Mouse (Mus musculus): ENCODE data around the gene Hes3.

Gene Hes3

DNA sequence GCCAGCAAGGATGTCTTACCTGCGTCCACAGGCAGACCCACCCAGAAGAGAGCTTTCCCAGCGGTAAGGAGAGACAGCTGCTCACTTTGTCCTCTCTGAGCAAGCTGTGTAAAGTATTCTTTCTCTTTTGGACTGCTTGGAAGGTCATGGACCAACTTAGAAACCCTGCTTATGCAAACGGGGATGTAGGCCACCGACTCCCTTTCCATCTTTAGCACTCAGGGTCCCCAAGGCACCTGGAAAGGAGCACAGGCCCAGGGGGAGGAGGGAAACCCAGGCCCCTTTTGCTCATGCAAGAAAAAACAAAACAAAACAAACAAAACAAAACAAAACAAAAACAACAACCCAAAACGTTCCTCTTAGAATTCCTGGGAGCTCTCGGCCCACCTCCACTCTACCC lies at the start of gene Hes3:
Gene Hes3 (minus strand): TSS at position 101 of the 400 bp plus-strand sequence.
- in situ Hi-C loops (cut with MboI, MseI) = loop anchor here (5.0 kb wide), 1 partner anchor 119 kb away; no protein-coding TSS in a partner anchor

- in situ Hi-C loops (cut with MboI, MseI) = no loop called here
Observed at GRCm38 (mm10) chr4:152340584-152341284, 49.3 kb upstream of the Hes3 start.

- in situ Hi-C loops (cut with MboI, MseI) = no loop called here
Observed at GRCm38 (mm10) chr4:152339293-152339790, 47.9 kb upstream of the Hes3 start.

GRCm38 (mm10) chr4:152338419-152339292 lies 47.2 kb upstream of the Hes3 start, which contains the start of gene Chd5:
Chd5 (plus strand) TSS chr4:152338651.
- in situ Hi-C loops (cut with MboI, MseI) = no loop called here

GRCm38 (mm10) chr4:152337772-152338171 lies 46.3 kb upstream of the Hes3 start:
- in situ Hi-C loops (cut with MboI, MseI) = no loop called here

GRCm38 (mm10) chr4:152333587-152333986 lies 42.1 kb upstream of the Hes3 start:
- in situ Hi-C loops (cut with MboI, MseI) = no loop called here

DNA sequence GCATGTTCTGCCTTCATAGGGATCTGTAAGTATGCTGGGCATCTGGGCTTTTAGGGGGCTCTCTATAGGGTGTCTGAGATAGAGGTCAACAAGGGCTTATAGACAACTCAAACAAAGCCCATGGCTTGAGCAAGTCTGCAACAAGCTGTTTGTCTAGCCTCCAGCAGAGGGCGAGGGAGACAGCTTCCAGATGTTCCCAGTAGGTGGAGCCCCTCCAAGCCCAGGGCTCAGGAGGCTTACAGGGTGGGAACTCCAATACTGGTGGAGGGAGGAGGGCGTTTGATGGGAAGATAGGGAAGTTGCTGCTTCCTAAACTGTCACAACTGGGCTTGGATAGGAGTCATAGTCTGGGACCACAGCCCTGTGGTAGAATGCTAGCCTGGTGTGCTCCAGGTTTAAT lies 41.5 kb upstream of the Hes3 start:
- in situ Hi-C loops (cut with MboI, MseI) = no loop called here

GRCm38 (mm10) chr4:152328691-152329090 lies 37.2 kb upstream of the Hes3 start:
- in situ Hi-C loops (cut with MboI, MseI) = no loop called here

DNA sequence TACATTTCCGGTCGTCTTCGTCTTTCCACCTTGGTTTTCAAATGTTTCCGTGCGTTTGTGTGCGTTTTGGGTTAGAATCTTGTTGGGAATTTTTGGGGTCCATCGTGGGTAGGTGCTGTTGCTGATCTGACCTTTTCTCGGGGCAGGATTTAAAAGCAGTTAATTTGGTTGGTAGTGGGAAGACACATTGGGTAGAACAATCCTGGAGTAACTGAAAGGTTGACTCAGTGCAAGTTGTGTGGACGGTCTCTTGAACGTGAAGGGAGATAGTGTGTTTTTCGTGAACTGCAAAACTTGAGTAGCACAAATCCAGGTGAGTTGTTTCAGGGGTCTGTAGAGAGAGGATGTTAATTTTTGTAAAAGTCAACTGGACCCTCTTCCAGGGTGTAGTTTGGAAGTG lies 35.1 kb upstream of the Hes3 start:
- in situ Hi-C loops (cut with MboI, MseI) = no loop called here

DNA sequence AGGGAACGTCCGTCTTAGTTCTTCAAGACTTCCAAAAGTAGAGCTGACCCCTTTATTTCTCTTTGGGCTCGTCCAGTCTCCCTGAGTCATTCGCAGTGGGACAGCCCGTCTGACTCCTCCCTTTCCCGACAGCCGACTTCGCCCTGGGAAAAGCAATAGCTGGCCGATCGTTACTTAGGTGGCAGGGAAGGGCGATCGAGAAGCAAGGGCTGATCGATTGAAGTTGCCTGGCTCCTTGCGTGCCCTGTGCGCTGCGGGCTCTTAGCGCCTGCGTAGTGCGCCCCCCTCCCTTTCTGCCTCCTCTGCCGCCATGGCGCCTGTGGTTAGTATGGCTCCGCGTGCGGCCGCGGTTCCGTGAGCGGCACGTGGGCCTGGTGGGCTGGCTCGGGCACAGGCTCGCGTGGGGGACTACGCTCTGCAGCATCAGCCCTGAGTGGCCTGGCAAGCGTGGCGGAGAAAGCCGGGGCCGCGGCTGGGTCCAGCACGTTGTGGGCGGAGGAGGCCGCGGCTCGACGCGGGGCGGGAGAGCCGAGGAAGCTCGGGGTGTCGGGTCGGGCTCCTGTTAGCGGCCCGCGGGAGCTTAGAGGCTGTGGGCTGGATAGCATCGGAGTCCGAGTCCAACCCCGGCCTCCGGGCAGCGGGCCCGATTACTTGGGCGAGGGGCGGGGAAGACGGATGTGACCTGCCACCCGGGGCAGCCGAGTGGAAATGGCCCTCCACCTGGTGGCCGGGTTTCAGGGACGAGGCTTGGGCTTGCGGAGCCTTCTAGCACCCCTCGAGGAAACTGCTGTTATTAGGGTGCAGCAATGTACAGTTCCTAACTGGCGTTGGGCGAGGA lies 34.3 kb upstream of the Hes3 start, which contains the start of gene Rpl22:
Gene Rpl22 (plus strand): TSS at position 169 of the 838 bp plus-strand sequence.
- in situ Hi-C loops (cut with MboI, MseI) = no loop called here

DNA sequence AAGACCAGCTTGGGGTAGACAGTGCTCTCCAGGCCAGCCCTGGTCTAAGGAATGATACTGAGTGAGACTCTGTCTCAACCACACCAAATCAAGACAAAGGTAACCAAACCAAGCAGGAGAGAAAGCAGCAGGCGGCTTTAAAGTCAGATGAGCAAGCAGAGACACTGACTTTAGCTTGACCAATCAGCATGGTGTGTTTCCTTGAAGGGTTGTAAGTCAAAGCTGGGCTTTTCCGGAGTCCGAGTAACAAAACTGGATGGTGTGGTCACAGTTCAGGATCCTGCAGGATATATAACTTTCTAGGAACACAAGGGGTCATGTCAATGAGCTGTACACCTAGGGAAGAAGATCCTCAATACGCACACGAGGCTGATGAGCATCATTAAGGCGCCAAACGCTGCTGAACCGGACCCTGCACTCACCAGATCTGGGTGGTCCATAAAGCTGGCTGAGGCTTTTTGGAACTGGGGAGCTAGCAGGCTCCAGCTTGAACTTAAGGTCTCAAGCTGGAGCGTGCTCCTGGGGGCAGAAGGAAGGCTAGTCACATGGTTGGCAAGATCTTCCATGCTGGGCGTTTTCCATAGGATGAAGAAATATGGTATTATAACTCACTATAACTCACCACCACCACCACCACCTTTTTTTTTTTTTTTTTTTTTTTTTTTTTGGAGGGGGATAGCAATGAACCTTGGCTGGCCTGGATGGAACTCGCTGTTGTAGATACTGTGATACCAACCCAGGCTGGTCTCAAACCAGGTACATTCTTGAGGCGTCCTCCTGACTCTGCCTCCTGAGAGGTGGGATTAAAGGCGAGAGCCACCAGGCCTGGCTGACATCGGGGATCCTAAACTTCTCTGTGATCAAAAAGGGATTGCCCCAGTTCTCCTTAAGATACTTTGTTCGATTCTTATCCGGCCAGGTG lies 33.4 kb upstream of the Hes3 start:
- in situ Hi-C loops (cut with MboI, MseI) = no loop called here

- in situ Hi-C loops (cut with MboI, MseI) = no loop called here
Observed at GRCm38 (mm10) chr4:152321464-152321863, 30.0 kb upstream of the Hes3 start.

DNA sequence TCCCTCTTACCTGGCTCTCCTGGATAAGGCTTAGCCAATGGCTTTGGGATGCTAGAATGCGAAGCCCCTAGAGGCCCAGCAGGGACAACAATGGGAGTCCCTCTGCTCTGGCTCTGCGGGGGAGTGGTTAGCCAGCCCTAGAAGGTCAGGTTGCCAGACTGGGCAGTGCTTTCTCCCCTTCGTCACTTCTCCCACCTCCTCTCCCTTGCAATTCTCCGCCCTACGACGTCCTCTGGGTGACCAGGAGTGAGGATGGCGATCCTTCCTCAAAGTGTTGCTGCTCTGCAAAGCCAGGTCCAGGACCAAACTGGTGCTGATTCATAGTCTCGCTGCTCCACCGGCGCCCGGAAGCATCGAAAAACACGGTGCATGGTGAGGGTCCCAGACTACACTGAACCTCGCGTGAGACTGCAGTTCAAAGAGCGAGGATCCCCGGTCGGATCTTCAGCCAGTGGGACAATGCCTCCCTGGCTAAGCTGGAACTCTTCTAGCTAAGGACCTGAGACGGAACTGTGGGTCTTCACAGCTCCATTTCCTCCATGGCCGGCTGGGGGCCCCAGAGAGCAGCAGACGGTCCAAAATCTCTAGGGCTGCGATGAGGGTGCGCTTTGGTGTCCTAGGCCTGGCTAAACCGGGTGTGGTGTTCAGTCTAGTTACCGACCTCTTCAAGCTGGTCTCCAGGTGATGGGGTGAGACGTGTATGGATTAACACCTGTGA lies 27.2 kb upstream of the Hes3 start, which contains the start of gene Rnf207:
Gene Rnf207 (minus strand): TSS at position 477 of the 718 bp plus-strand sequence.
- in situ Hi-C loops (cut with MboI, MseI) = no loop called here

DNA sequence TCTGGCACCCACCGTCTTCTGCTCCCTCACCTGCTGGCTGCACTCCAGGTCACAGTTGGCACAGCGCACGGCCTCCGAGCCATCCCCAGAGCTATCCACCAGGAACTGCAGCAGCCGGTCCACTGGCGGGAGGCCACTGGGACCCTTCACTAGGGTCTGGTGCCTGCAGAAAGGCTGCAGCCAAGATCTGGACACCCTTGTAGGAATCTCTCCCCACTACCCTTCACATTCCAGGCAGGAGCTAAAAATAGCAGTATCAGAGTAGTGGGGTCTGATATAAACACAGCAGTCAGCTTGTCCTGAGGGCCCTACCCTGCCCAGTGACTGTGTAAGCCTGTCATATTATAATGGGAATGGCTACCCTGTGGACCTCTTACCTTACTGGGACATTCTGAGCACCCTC lies 26.2 kb upstream of the Hes3 start:
- in situ Hi-C loops (cut with MboI, MseI) = no loop called here

DNA sequence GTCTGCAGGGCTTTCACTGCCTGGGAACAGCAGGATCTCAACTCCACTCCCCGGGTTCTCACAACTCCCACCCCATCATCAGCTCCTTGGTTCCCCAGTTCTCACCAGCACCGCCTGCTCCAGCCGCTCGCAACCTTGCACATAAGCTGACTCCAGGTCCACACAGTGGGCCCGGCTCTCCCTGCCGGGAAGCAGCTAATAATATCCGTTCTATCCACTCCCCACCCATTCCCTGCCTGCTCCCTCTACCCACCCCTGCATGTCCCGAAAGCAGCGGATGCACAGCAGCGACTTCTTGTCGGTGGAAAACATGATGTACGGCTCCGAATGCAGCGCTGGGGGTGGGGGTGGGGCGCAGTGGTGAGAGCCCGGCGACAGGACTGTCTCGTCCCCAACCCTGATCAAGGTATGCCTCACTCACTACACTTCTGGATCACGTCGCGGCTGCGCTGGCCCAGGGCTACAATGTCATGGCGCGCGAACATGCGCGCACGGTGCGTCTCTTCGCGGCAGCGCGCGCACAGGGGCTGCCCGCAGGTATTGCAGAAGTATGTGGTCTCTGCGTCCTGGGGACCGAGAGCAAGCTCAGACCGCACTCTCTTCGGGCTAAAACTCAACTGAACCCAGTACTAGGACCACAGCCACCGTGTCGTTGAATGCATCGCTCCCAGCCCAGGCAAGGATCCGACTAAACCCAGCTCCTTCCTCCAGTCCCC lies 24.2 kb upstream of the Hes3 start:
- in situ Hi-C loops (cut with MboI, MseI) = no loop called here

GRCm38 (mm10) chr4:152313934-152314333 lies 22.5 kb upstream of the Hes3 start:
- in situ Hi-C loops (cut with MboI, MseI) = no loop called here

GRCm38 (mm10) chr4:152313211-152313632 lies 21.8 kb upstream of the Hes3 start:
- in situ Hi-C loops (cut with MboI, MseI) = no loop called here

DNA sequence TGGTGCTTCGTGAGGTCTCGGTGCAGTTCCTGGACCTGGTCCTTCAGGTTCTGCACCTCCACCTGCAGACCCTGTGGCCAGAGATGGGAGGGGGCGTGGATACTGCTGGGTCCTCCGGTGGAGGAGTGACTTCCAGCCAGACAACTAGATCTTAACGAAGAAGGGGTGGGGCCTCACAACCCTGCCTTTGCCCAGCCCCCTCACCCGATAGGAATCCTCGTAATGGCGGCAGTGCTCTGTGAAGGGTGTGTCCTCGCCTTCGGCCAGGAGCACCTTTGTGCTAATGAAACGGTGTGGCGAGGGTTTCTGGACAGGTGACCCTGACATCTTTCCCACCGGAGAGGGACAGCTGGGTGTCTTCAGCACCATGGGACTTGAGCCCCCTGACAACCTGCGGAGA lies 20.7 kb upstream of the Hes3 start:
- in situ Hi-C loops (cut with MboI, MseI) = no loop called here

DNA sequence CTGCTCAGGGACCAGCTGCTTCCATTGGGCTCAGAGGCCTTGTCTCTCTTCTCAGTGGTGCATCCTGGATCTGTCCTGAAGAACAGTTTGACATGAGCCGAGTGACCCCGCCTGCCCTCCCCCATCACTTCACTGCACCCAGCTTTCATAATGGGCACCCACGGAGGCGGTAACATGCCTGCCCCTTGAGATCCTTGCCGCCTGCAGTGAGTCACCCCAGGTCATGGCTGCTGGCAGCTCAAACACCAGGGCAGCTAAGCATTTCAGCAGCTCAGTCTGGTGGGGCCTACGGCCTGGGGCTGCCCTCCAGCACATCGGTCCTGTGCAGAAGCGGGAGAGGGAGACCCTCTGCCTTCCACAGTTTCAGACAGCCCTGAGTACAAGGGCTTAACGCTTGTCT lies 16.1 kb upstream of the Hes3 start:
- in situ Hi-C loops (cut with MboI, MseI) = no loop called here
